Mouse (Mus musculus) bone marrow macrophage, adult 2 months (primary cell): ENCODE results near the gene Abca17.

Experiments
- CTCF ChIP-seq: IDR thresholded peaks from 2 replicates; pipeline ENCODE4 v1.5.1; 2012; ENCODE audit warnings: low read depth, mild to moderate bottlenecking, low read length, moderate library complexity
- POLR2A ChIP-seq: IDR thresholded peaks from 2 replicates; pipeline ENCODE4 v1.6.1; 2012; ENCODE audit warnings: mild to moderate bottlenecking, low read depth, low read length, borderline replicate concordance

DNA sequence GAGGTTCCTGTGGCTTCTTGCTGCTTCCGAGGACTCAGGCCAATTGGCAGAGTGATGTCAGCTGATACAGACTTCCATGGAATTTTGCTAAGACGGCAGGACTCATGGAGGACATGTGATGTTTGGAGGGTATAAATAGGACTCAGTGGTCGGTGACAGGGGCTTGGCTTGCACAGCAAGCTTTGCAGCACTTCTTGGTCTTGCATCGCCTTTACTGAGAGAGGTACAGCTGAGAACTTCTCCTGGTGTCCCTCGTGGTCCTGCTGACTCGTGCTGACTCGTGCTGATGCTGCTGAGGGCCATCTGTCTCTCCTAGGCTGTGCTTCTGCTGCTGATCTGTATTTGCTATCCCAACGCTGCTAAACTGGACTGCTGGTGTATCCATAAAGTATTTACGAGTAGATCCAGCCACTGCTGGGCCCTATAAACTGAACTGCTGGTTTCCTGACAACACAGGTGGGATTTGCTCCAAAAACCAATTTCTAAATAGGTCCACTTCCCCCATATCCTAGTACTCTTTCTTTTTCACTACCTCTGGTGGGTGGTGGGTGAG lies 67.5 kb downstream of the Abca17 start:
- TF ChIP-seq POLR2A = no peak
- no peak for TF ChIP-seq CTCF
